Mouse (Mus musculus) testis, adult 2 months (tissue): ENCODE measurements at regions not wholly inside any gene's neighbourhood (a gene's known extent, or its start where the extent isn't known, plus 50 kb on each side); places are given as distances from the start of the nearest gene placed in this dataset.

Experiments
- H3K27ac ChIP-seq: fragments of 200-500 bp; 2 replicates; pipeline ENCODE4 v1.5.1; 2012; ENCODE audit warnings: low read depth, low read length; ENCODE audit not compliant: control insufficient read depth, insufficient read depth
- H3K27me3 ChIP-seq: fragments of 200-500 bp; 2 replicates; pipeline ENCODE4 v1.6.1; 2012; ENCODE audit warnings: mild to moderate bottlenecking, low read length, moderate library complexity; ENCODE audit not compliant: control insufficient read depth, insufficient read depth
- H3K36me3 ChIP-seq: fragments of 200-500 bp; 2 replicates; pipeline ENCODE4 v1.6.1; 2012; ENCODE audit warnings: mild to moderate bottlenecking, low read length; ENCODE audit not compliant: control insufficient read depth, insufficient read depth
- H3K4me1 ChIP-seq: fragments of 200-500 bp; 2 replicates; pipeline ENCODE4 v1.6.1; 2012; ENCODE audit warnings: low read length; ENCODE audit not compliant: control insufficient read depth, insufficient read depth
- H3K4me3 ChIP-seq: fragments of 200-500 bp; 2 replicates; pipeline ENCODE4 v1.5.1; 2012; ENCODE audit warnings: low read depth, mild to moderate bottlenecking, low read length, moderate library complexity, mixed read lengths; ENCODE audit not compliant: control insufficient read depth
- CTCF ChIP-seq: fragments of 200-500 bp; IDR thresholded peaks from 2 replicates; pipeline ENCODE4 v1.5.1; 2012; ENCODE audit warnings: low read depth, mild to moderate bottlenecking, inconsistent platforms, low read length, moderate library complexity; ENCODE audit not compliant: control insufficient read depth, insufficient read depth, insufficient replicate concordance
- POLR2A ChIP-seq: fragments of 200-500 bp; IDR thresholded peaks from 2 replicates; pipeline ENCODE4 v1.6.1; 2012; ENCODE audit warnings: low read depth, mild to moderate bottlenecking, inconsistent platforms, low read length, moderate library complexity; ENCODE audit not compliant: control insufficient read depth

DNA sequence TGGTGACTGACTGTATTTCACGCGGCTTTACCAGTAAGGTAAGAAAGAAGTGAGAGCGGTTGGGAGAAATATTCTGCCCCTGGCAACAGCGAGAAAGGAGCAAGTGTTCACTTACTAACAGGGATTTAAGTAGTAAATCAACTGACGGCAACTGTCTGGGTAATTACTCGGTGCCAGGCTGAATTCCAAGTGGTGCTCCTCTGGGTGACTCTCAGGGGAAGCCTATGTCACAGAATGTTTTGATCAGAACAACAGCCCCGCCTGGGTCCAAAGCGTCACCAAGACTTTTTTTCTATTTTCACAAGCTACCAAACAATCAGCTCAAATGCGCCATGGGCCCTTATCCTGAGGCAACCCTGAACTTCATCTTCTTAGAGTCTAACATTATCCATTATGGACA is 100.4 kb upstream of the Rmdn2 start:
- Histone ChIP-seq H3K27ac (no peak overlapping the region), H3K4me3 (no peak overlapping the region), H3K27me3 (no peaks in the 10 kb centered on the region), H3K36me3 (no peaks in the 10 kb centered on the region), H3K4me1 (no peaks in the 10 kb centered on the region)
- no peak for TF ChIP-seq CTCF
- TF ChIP-seq POLR2A, result no peak

DNA sequence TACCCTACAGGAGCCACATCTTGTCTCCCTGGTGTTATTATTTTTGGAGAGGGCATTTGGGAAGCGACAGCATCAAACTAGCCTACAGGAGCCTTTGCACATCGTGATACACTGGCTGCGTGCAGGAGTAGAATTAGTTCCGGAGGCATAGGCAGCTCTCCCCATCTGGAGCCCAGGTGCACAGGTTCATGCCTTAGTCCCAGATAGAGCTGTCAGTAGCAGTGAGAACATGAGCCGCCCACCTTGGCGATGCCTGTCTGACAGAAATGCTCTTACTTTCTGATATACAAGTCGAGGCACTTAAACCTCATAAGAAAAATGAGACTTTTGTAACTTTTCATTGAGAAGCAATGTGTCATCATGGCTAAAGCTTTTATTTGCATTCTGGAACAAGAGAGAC is 97.6 kb upstream of the Rmdn2 start:
- H3K4me3 ChIP-seq, result no peak overlapping the region
- H3K27me3 ChIP-seq, result no peaks in the 10 kb centered on the region
- no peak overlapping the region for H3K27ac ChIP-seq
- H3K4me1 ChIP-seq, result no peaks in the 10 kb centered on the region
- H3K36me3 ChIP-seq, result no peaks in the 10 kb centered on the region
- TF ChIP-seq CTCF, result no peak
- no peak for TF ChIP-seq POLR2A

DNA sequence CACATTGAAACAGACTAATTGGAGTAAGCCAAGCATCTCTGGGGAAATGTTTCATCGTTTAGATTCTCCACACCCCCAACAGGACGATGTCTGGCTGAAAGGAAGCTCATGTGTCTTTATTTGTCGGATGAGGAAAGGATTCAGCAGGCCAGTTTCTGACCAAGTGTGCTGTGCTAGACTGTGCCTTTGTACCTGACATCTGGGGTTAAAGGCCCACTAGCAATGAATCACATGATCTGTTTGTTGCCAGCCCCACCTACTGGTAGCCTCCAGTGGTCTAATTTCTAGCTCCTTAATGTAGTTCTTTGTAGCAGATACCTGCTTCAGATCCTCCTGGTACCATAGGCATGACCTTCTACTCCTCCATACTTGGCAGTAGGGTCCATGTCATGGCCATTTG is 93.5 kb upstream of the Rmdn2 start:
- no peaks in the 10 kb centered on the region for H3K27me3 ChIP-seq
- H3K36me3 ChIP-seq, result no peaks in the 10 kb centered on the region
- H3K4me1 ChIP-seq, result no peaks in the 10 kb centered on the region
- TF ChIP-seq POLR2A (no peak), CTCF (no peak)
- H3K4me3 ChIP-seq, result no peak overlapping the region
- no peak overlapping the region for H3K27ac ChIP-seq

DNA sequence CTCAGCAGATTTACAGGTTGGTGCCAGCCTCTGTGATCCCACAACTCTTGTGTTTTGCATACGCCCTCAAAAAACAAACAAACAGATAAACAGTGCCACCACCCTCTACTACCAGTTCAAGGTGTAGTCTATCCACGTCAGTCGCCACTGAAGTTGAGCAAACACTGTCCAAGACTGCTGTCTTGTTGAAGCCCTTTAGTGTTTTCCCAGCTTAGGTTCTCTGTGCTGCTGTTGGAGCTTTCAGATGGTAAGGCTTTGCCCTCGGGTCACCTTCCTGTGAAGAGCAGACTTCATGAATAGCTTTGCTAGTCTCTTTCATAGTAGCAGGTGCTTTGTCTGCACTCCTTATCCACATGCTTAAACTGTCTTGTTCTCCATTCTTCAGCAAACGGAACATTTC is 93.0 kb upstream of the Rmdn2 start:
- H3K4me1 ChIP-seq, result no peaks in the 10 kb centered on the region
- H3K36me3 ChIP-seq, result no peaks in the 10 kb centered on the region
- no peak overlapping the region for H3K27ac ChIP-seq
- H3K27me3 ChIP-seq, result no peaks in the 10 kb centered on the region
- H3K4me3 ChIP-seq, result no peak overlapping the region
- TF ChIP-seq CTCF (no peak), POLR2A (no peak)

DNA sequence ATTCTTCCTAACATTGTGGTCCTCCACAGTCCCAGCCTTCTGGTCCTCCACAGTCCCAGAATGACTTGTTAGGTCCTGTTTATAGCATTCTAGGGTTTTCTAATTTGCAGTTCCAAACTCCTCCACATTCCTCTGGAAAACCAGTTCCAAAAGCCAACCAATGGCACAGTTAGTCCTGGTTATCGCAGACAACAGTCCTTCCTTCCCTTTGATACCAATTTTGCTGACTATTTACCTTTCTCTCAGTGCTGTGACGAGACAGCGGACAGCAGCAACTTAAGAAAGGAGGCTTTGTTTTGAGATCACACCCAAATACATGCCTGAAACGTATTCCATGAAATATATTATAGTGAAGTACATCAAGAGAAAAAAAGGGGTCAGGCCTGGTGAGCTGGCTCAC is 92.3 kb upstream of the Rmdn2 start:
- no peaks in the 10 kb centered on the region for H3K4me1 ChIP-seq
- no peak overlapping the region for H3K4me3 ChIP-seq
- no peaks in the 10 kb centered on the region for H3K36me3 ChIP-seq
- H3K27ac ChIP-seq, result no peak overlapping the region
- no peak for TF ChIP-seq CTCF
- no peaks in the 10 kb centered on the region for H3K27me3 ChIP-seq

DNA sequence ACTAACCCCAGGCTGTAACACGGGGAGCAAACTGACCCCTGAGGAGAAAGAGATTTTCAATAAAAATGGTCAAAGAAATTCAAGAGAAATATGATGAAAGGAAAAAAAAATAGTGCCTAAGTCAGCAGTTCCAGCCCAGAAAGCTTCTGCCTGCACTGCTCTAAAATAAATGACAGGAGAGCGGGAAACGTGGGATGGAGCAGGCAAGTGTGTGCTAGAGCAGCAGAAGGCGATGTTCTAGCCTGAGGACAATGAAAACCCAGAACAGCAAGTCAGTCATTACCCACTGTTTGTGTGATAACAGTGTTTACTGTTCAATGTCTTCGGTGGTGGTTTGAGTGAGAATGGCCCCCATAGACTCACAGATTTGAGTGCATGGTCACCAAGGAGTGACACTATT is 91.4 kb upstream of the Rmdn2 start:
- H3K36me3 ChIP-seq, result no peaks in the 10 kb centered on the region
- TF ChIP-seq POLR2A (no peak), CTCF (no peak)
- no peak overlapping the region for H3K27ac ChIP-seq

DNA sequence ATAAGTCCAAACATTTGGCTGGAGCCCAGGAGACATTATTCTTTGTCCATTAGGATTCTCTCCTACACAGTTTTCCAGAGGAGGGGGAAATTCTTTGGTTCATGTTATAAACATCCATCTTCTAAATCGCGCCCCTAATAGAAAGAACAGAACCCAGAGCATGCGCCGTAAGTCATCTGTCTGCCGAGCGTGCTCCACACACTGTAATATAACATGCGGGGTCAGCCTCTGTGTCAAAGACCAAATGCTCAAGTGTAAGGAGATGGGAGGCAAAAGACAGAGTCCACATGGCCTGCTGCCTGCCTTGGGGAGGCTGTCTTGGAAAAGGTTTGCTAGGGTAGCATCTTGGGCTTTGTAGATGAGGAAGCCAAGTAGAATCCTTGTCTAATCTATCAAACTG is 90.0 kb upstream of the Rmdn2 start:
- H3K27me3 ChIP-seq, result no peaks in the 10 kb centered on the region
- no peak overlapping the region for H3K4me3 ChIP-seq
- H3K27ac ChIP-seq, result no peak overlapping the region
- no peaks in the 10 kb centered on the region for H3K36me3 ChIP-seq
- no peak for TF ChIP-seq CTCF
- no peak for TF ChIP-seq POLR2A
- no peaks in the 10 kb centered on the region for H3K4me1 ChIP-seq

More for the DNA sequence above, 91.4 kb upstream of the Rmdn2 start:
- no peak overlapping the region for H3K4me3 ChIP-seq
- H3K27me3 ChIP-seq, result no peaks in the 10 kb centered on the region
- H3K4me1 ChIP-seq, result no peaks in the 10 kb centered on the region

DNA sequence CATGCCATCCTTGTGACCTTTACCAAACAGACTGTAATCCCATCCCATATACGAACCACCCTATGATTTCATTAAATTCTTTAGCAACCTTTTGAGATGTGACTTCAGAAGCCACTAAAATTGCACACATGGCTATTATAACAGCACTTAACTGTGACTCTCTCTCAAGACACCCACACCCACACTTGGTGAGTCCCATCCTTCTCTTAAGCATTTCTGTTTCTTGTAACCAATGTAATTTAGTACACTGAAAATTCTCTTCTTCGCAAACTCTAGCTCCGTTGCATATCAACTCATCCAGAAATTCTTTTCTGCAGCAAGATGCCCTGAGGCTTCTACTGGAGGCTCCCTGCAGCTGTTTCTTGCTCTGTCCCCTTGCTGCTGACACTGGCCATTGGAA is 88.4 kb upstream of the Rmdn2 start:
- Histone ChIP-seq H3K27me3 (no peaks in the 10 kb centered on the region), H3K4me1 (no peaks in the 10 kb centered on the region), H3K27ac (no peak overlapping the region), H3K36me3 (no peaks in the 10 kb centered on the region), H3K4me3 (no peak overlapping the region)
- no peak for TF ChIP-seq POLR2A
- TF ChIP-seq CTCF, result no peak
